Mouse (Mus musculus) C2C12 (cell line): Measurements from ENCODE around the gene Csta1. TPM values are rescaled to one million over a fixed set of nuclear protein-coding genes. Genes with fewer than 3 reads are reported as not detected.
"Not testable (repeated sequence)": the region's sequence is repeated elsewhere in the genome, so short reads cannot be mapped to it uniquely, and the experiment has no call there.

ENCODE experiments used
- H3K27me3 ChIP-seq: one replicate; pipeline ENCODE4 v1.6.1; 2011; ENCODE audit not compliant: control insufficient read depth, insufficient read depth, insufficient read length
- H3K36me3 ChIP-seq: one replicate; pipeline ENCODE4 v1.6.1; 2011; ENCODE audit not compliant: control insufficient read depth, insufficient read depth
- H3K4me3 ChIP-seq: one replicate; pipeline ENCODE4 v1.5.1; 2011; ENCODE audit warnings: mild to moderate bottlenecking, control low read depth; ENCODE audit not compliant: poor library complexity, insufficient read depth, severe bottlenecking
- H3K79me2 ChIP-seq: one replicate; pipeline ENCODE4 v1.6.1; 2011; ENCODE audit not compliant: control insufficient read depth, insufficient read depth
- H3K79me3 ChIP-seq: one replicate; pipeline ENCODE4 v1.6.1; 2011; ENCODE audit warnings: low read depth, control low read depth
- H3ac ChIP-seq: one replicate; pipeline ENCODE3; 2011; ENCODE audit warnings: low read depth; ENCODE audit not compliant: control insufficient read depth, insufficient read length
- CEBPB ChIP-seq: IDR thresholded peaks from one replicate; pipeline ENCODE4 v1.6.1; 2011; ENCODE audit warnings: low read depth, mild to moderate bottlenecking, control low read depth, moderate library complexity
- CTCF ChIP-seq: IDR thresholded peaks from one replicate; pipeline ENCODE4 v1.5.1; 2011; ENCODE audit not compliant: control insufficient read depth, insufficient read depth, insufficient read length
- FOSL1 ChIP-seq: IDR thresholded peaks from one replicate; pipeline ENCODE4 v1.8.0; 2011; ENCODE audit warnings: mild to moderate bottlenecking, low read length; ENCODE audit not compliant: poor library complexity, insufficient read depth, severe bottlenecking
- MAX ChIP-seq: IDR thresholded peaks from one replicate; pipeline ENCODE4 v1.6.1; 2011; ENCODE audit warnings: mild to moderate bottlenecking, control low read depth
- MYOD1 ChIP-seq: IDR thresholded peaks from one replicate; pipeline ENCODE4 v1.6.1; 2011; ENCODE audit warnings: low read depth; ENCODE audit not compliant: control insufficient read depth, insufficient read length
- MYOG ChIP-seq: IDR thresholded peaks from one replicate; pipeline ENCODE4 v1.6.1; 2011; ENCODE audit not compliant: control insufficient read depth, insufficient read length; ENCODE audit errors: extremely low read depth
- USF1 ChIP-seq: IDR thresholded peaks from one replicate; pipeline ENCODE4 v1.6.1; 2011; ENCODE audit warnings: low read depth, mild to moderate bottlenecking, control low read depth, moderate library complexity
- long read RNA-seq, 2 experiments: library from polyadenylated mRNA; unstranded; transcript quantifications; one replicate each; pipeline ENCODE4 v2.0.0; 2019 to 2020
- polyA plus RNA-seq: library from polyadenylated mRNA; unstranded; fragments of >200 nt; fragmentation: generic; extraction: Trizol; gene quantifications from one replicate; pipeline ENCODE4 v1.2.1, GENCODE M21; 2012; ENCODE audit warnings: missing spikeins

The Csta1 gene
- polyA plus RNA-seq = not detected
- long read RNA-seq, experiment 1 = 0 reads
- long read RNA-seq, experiment 2 = 0 reads

GRCm38 (mm10) chr16:36131141-36131540 is at the start of gene Csta1:
Csta1 (minus strand) TSS chr16:36131241.
- no peaks in the 10 kb centered on the region for H3K36me3 ChIP-seq
- no peak within 1 kb of the TSS for H3ac ChIP-seq
- H3K27me3 ChIP-seq = no peaks in the 10 kb centered on the region
- H3K79me3 ChIP-seq = no peaks in the 10 kb centered on the region
- no peaks in the 10 kb centered on the region for H3K79me2 ChIP-seq
- TF ChIP-seq CEBPB (no peak), MYOD1 (no peak), USF1 (no peak), CTCF (no peak), FOSL1 (no peak), MAX (no peak), MYOG (no peak)
- no peak within 1 kb of the TSS for H3K4me3 ChIP-seq

GRCm38 (mm10) chr16:36179910-36180309 is 48.9 kb upstream of the Csta1 start:
- Histone ChIP-seq H3K27me3 (no peaks in the 10 kb centered on the region), H3ac (no peak overlapping the region), H3K36me3 (no peaks in the 10 kb centered on the region), H3K79me2 (no peaks in the 10 kb centered on the region), H3K4me3 (no peak overlapping the region), H3K79me3 (no peaks in the 10 kb centered on the region)
- TF ChIP-seq MYOG (no peak), FOSL1 (no peak), USF1 (no peak), MYOD1 (no peak), CTCF (no peak), MAX (no peak)

GRCm38 (mm10) chr16:36176108-36176507 is 45.1 kb upstream of the Csta1 start:
- H3K4me3 ChIP-seq = no peak overlapping the region
- H3ac ChIP-seq = no peak overlapping the region
- no peaks in the 10 kb centered on the region for H3K79me2 ChIP-seq
- no peaks in the 10 kb centered on the region for H3K36me3 ChIP-seq
- H3K27me3 ChIP-seq = no peaks in the 10 kb centered on the region
- TF ChIP-seq CTCF (no peak), USF1 (no peak), FOSL1 (no peak), MYOD1 (no peak), MYOG (no peak), CEBPB (no peak), MAX (no peak)
- H3K79me3 ChIP-seq = no peaks in the 10 kb centered on the region

- H3K79me3 ChIP-seq, H3K4me3 ChIP-seq, H3K79me2 ChIP-seq, H3K27me3 ChIP-seq, H3ac ChIP-seq, H3K36me3 ChIP-seq: not testable (repeated sequence)
Observed at GRCm38 (mm10) chr16:36167841-36168240, 36.8 kb upstream of the Csta1 start.

- Histone ChIP-seq H3K36me3 (no peaks in the 10 kb centered on the region), H3K27me3 (no peaks in the 10 kb centered on the region), H3K4me3 (no peak within 1 kb of the TSS), H3K79me3 (no peaks in the 10 kb centered on the region), H3ac (no peak within 1 kb of the TSS), H3K79me2 (no peaks in the 10 kb centered on the region)
- TF ChIP-seq MYOG (no peak), USF1 (no peak), CEBPB (no peak), CTCF (no peak), FOSL1 (no peak), MAX (no peak), MYOD1 (no peak)
Observed at GRCm38 (mm10) chr16:36156402-36156975, 25.4 kb upstream of the Csta1 start, which contains the start of gene Stfa2l1. Stfa2l1 (plus strand) TSS chr16:36156811.

GRCm38 (mm10) chr16:36138201-36138600 is 7.2 kb upstream of the Csta1 start:
- Histone ChIP-seq H3K79me3 (no peaks in the 10 kb centered on the region), H3K79me2 (no peaks in the 10 kb centered on the region), H3K36me3 (no peaks in the 10 kb centered on the region), H3K27me3 (no peaks in the 10 kb centered on the region), H3ac (no peak overlapping the region), H3K4me3 (no peak overlapping the region)
- no peak for TF ChIP-seq CEBPB
- no peak for TF ChIP-seq FOSL1

- Histone ChIP-seq H3K79me3 (no peaks in the 10 kb centered on the region), H3K36me3 (no peaks in the 10 kb centered on the region), H3K4me3 (no peak overlapping the region), H3ac (no peak overlapping the region), H3K79me2 (no peaks in the 10 kb centered on the region), H3K27me3 (no peaks in the 10 kb centered on the region)
- TF ChIP-seq MYOD1 (no peak), FOSL1 (no peak), MYOG (no peak), MAX (no peak), USF1 (no peak), CTCF (no peak), CEBPB (no peak)
Observed at GRCm38 (mm10) chr16:36128092-36128491, 2.9 kb downstream of the Csta1 start.

- H3ac ChIP-seq, H3K36me3 ChIP-seq, H3K79me3 ChIP-seq, H3K79me2 ChIP-seq, H3K4me3 ChIP-seq, H3K27me3 ChIP-seq: not testable (repeated sequence)
Observed at GRCm38 (mm10) chr16:36115751-36116150, 15.3 kb downstream of the Csta1 start.

GRCm38 (mm10) chr16:36111486-36111885 is 19.6 kb downstream of the Csta1 start:
- not testable (repeated sequence) for H3ac ChIP-seq, H3K79me2 ChIP-seq, H3K79me3 ChIP-seq, H3K36me3 ChIP-seq, H3K27me3 ChIP-seq, H3K4me3 ChIP-seq
